Mouse (Mus musculus): Measurements from ENCODE around the gene Stat3.

GRCm38 (mm10) chr11:100853018-100853417 lies 86.3 kb downstream of the Stat3 start:
- TF ChIP-seq TAL1 (IDR thresholded peaks at IDR 0.05; ENCODE audit: low read length): no peak
- TF ChIP-seq GATA1 (IDR thresholded peaks at IDR 0.05; ENCODE audit: low read length): no peak

Measured in erythroblast, embryonic 14.5 days (primary cell).